Mouse (Mus musculus) liver, embryonic 14.5 days (tissue): Measurements from ENCODE around the gene Mycbpap.

Experiments
- CTCF ChIP-seq: IDR thresholded peaks from 2 replicates; pipeline ENCODE4 v1.5.1; 2016; ENCODE audit warnings: antibody characterized with exemption, low read depth, control low read depth
- EP300 ChIP-seq: IDR thresholded peaks from 2 replicates; pipeline ENCODE4 v1.6.1; 2016; ENCODE audit warnings: antibody characterized with exemption, low read depth

GRCm38 (mm10) chr11:94550442-94550744 is 28.9 kb upstream of the Mycbpap start:
- TF ChIP-seq EP300 (no peak), CTCF (no peak)
